Mouse (Mus musculus) megakaryocyte, embryonic 14.5 days (primary cell): ENCODE data around the gene Tnks2. TPM values are rescaled to one million over a fixed set of nuclear protein-coding genes. Genes with fewer than 3 reads are reported as not detected.

Experiments
- H3K27me3 ChIP-seq: replicated peaks from 2 replicates; pipeline ENCODE3; 2012; ENCODE audit warnings: inconsistent platforms
- H3K36me3 ChIP-seq: replicated peaks from 2 replicates; pipeline ENCODE3; 2012; ENCODE audit warnings: low read length, inconsistent platforms, mixed read lengths
- H3K4me1 ChIP-seq: 2 replicates; pipeline ENCODE4 v1.6.1; 2012; ENCODE audit warnings: inconsistent platforms
- H3K4me3 ChIP-seq: replicated peaks from 2 replicates; pipeline ENCODE3; 2012; ENCODE audit warnings: moderate library complexity, mild to moderate bottlenecking, inconsistent platforms
- H3K9me3 ChIP-seq: 2 replicates; pipeline ENCODE4 v1.6.1; 2012; ENCODE audit warnings: inconsistent platforms
- FLI1 ChIP-seq: IDR thresholded peaks from 2 replicates; pipeline ENCODE4 v1.6.1; 2012; ENCODE audit warnings: low read length, inconsistent platforms, mixed read lengths
- GATA1 ChIP-seq: IDR thresholded peaks from 3 replicates; pipeline ENCODE4 v1.6.1; 2012; ENCODE audit warnings: mixed read lengths, low read length, inconsistent platforms, borderline replicate concordance
- polyA plus RNA-seq: library from polyadenylated mRNA; stranded (reverse); fragments of >175 nt; gene quantifications from 2 replicates; pipeline ENCODE4 v1.2.3, GENCODE M21; 2012; ENCODE audit warnings: low replicate concordance; ENCODE audit not compliant: insufficient read depth

Gene Tnks2
- polyA plus RNA-seq, 1 experiment = 1.3 TPM

DNA sequence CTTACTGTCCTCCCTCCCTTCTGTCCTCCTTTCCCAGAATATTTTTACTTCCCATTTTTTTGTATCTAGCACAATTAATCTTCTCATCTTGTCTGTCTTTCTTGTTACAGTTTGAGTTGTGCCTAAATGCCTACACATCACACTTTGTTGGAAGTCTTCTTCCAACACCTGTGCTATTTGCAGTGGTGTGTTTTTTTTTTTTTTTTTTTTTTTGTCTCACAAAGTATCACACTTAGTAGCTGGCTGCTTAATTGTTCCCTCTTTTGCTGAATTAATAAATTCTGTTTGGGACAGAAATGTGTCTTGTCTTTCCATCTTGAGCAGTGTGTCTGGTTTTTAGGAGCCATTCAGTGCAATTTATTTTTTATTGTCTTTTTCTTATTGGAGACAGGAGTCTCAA is 95.8 kb downstream of the Tnks2 start:
- Histone ChIP-seq H3K4me1 (peaks cover 64% of the 10 kb centered on the region), H3K4me3 (no peak overlapping the region), H3K36me3 (no peaks in the 10 kb centered on the region)

DNA sequence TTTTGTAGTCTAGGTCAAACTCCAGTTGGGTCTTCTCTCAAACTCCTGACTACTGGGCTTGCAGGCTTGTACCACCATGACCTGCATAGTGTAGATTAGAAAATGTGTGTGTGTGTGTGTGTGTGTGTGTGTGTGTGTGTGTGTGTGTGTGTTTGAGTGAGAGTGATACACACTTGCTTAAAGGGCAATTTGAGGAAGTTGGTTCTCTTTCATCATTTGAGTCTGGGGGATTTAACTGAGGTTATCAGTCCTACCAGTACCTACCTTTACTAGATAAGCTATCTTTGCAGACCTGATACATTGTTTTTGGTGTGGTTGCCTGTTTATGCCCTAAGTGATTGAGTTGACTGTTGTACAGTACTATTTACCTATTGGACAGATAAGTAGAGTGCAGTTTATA is 98.1 kb downstream of the Tnks2 start:
- Histone ChIP-seq H3K4me3 (no peak overlapping the region), H3K27me3 (no peaks in the 10 kb centered on the region), H3K4me1 (peaks cover 69% of the 10 kb centered on the region), H3K36me3 (peaks cover 11% of the 10 kb centered on the region), H3K9me3 (no peaks in the 10 kb centered on the region)
- TF ChIP-seq GATA1 = no peak
- TF ChIP-seq FLI1 = no peak

More for the DNA sequence above, 95.8 kb downstream of the Tnks2 start:
- TF ChIP-seq GATA1 (no peak), FLI1 (no peak)
- Histone ChIP-seq H3K27me3 (no peaks in the 10 kb centered on the region), H3K9me3 (no peaks in the 10 kb centered on the region)

DNA sequence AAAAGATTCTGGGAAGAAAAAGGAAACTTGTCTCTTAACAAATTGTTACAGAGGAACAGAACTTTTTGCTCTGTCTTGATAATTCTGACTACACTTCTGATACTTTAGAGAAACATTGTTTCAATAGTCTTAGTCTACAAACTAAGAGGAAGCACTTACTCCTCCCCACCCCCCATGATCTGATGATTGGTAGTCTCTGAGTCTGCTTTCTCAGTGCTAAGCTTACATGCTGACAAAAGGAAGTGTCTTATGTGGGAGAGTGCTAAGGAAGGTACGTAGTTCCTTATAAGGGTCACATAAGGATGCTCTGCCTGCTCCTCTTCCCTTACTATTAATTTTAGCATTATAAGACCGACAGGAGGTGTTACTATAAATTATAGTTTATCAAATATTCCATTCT is 98.6 kb downstream of the Tnks2 start:
- TF ChIP-seq FLI1 (no peak), GATA1 (no peak)
- Histone ChIP-seq H3K27me3 (no peaks in the 10 kb centered on the region), H3K9me3 (no peaks in the 10 kb centered on the region), H3K36me3 (peaks cover 11% of the 10 kb centered on the region), H3K4me3 (peak overlapping the region; percentile 77), H3K4me1 (peaks cover 66% of the 10 kb centered on the region)

DNA sequence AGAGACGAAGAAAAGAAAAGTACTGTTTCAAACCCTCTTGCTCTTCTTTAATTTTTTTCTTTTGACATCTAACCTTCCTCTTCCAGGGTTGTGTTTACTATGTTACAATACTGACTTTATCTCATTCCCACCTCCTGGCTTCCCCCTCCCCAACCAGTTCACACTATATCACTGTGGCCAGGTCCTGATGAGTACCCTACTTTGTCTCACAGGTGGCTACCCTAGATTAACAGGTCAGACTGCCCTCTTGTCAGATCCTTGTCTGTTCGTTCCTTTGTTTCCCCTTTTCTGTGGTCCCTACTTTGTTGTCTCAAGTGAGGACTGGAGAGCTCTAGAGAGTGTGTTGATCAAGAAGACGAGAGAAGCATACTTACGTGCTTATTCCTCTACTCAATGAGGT is 102.3 kb downstream of the Tnks2 start:
- H3K4me3 ChIP-seq = no peak overlapping the region
- H3K36me3 ChIP-seq = peaks cover 16% of the 10 kb centered on the region
- TF ChIP-seq FLI1 (no peak), GATA1 (no peak)
- no peaks in the 10 kb centered on the region for H3K27me3 ChIP-seq
- peaks cover 3% of the 10 kb centered on the region; the same call in 1 of the 2 replicates for H3K9me3 ChIP-seq
- H3K4me1 ChIP-seq = peaks cover 53% of the 10 kb centered on the region

DNA sequence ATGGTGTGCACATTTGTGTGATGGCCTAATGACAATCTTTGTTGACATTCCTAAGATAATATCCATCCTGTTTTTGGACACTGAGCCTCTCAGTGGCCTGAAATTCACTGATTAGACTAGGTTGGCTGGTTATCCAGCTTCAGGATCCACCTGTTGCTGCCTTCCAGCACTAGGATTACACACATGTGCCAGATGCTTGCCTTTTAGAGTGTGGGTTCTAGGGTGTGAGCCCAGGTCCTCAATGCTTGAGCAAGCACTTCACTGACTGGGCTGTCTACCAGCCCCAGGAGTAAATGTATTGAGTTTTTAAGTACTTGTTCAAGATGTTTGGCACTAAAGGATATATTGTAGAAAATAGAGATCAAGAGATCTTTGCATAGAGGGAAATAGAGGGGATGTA is 104.0 kb downstream of the Tnks2 start:
- Histone ChIP-seq H3K36me3 (peaks cover 16% of the 10 kb centered on the region), H3K4me1 (peaks cover 37% of the 10 kb centered on the region), H3K27me3 (no peaks in the 10 kb centered on the region), H3K4me3 (no peak overlapping the region), H3K9me3 (peaks cover 3% of the 10 kb centered on the region; the same call in 1 of the 2 replicates)
- TF ChIP-seq FLI1 (no peak), GATA1 (no peak)

DNA sequence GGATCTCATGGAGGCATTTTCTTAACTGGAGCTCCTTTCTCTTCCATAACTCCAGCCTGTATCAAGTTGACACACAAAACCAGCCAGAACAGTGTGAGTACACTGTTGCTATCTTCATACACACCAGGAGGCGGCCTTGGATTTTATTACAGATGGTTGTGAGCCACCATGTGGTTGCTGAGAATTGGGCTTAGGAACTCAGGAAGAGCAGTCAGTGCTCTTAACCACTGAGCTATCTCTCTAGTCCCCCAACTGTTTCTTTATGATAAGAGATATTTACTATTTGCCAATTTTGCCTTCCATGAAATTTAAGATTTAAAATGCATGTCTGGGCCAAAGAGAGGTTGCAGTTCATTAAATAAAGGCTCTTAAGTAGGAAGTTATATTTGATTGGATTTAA is 106.0 kb downstream of the Tnks2 start:
- peaks cover 20% of the 10 kb centered on the region for H3K36me3 ChIP-seq
- peaks cover 33% of the 10 kb centered on the region for H3K4me1 ChIP-seq
- TF ChIP-seq FLI1 = no peak
- no peak for TF ChIP-seq GATA1
- no peak overlapping the region for H3K4me3 ChIP-seq
- no peaks in the 10 kb centered on the region for H3K27me3 ChIP-seq
- peaks cover 3% of the 10 kb centered on the region; the same call in 1 of the 2 replicates for H3K9me3 ChIP-seq

Other genes starting within 250 kb of the Tnks2 start
- gene Ppp1r3c, start 97.6 kb upstream of the Tnks2 start, polyA plus RNA-seq = not detected in 2 replicates
- 3.0 and 12.2 TPM in 2 replicates for gene Fgfbp3, start 85.4 kb downstream of the Tnks2 start, polyA plus RNA-seq
- 0.32 and 0.60 TPM in 2 replicates for gene Btaf1, start 91.8 kb downstream of the Tnks2 start, polyA plus RNA-seq